Mouse (Mus musculus): ENCODE measurements around the gene Olfr975. TPM values are rescaled to one million over a fixed set of nuclear protein-coding genes. Genes with fewer than 3 reads are reported as not detected.
"Not testable (repeated sequence)": the region's sequence is repeated elsewhere in the genome, so short reads cannot be mapped to it uniquely, and the experiment has no call there.

Olfr975 gene
- total RNA-seq (2021): under 1 TPM in 1 of 2 experiments, not detected in 1; 0.12 TPM

DNA sequence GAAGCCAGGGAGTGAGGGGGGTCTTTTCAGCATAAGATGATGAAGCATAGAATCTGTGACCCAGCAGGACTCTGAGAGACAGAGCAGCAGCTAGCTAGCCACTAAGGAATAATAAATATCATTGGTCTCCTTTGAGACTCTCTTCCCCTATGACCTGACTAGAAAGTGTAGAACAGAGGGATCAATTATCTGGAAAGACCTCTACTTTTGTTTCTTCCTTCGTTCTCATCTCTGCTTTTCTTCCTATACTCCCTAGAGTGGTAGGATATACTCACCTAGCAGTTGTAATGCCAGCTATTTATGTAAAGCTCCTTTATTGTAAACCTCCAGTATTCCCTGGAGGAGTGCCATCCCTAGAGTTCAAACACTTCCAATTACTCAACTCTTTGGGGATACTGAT lies at the start of gene Olfr975:
TSS of gene Olfr975 (minus strand) at position 101 of the 400 bp plus-strand sequence.
- DNase-seq: no peak
- intact Hi-C loops (cut with DNase I): no loop called here

DNA sequence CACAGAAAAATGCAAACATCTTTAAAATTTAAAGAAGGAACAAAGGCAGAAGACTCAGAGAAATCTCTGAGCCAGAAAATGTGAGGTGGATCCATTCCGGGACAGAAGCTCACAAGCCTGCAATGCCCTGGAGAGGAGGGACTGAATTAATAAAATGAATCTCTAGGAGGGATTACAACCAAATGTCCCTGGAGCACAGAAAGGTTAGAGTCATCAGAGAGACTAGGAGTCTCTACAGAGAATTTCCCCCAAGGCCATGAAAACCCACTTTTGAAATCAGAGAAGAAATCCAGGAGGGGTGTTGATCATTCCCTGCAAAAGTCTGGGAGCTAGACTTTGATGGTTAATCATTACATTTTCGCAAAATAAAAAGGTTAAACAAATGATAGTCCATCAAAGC lies 40.0 kb upstream of the Olfr975 start, which contains the start of gene Olfr978:
TSS of gene Olfr978 (plus strand) at position 301 of the 400 bp plus-strand sequence.
- intact Hi-C loops (cut with DNase I): no loop called here

DNA sequence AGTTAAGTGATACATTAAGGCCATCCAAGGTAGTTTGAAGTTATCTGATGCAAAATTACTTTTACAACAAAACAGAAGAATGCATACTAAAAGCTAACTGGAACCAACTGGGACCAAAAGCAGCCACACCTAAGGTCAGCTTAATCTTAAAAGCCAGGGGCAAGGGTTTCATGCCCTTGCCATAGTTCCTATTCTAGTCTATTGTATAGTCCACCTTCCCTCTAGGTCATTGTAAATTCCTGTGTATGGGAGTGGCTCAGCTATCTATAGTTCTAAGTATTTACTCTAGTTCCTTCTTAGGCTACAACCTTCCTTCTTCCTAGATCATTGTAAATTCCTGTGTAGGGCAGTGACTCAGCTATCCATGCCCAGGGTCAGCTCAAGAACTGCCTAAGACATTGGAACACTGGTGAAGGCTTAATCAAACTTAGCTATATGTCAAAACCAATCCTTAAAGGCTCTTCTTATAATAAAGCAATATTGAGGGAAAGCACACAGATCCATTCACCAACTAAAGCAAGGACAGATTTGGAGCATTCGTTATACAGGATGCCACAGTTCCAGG lies 24.8 kb upstream of the Olfr975 start:
- intact Hi-C loops (cut with DNase I); DNase-seq: not testable (repeated sequence)

More for the DNA sequence above, 40.0 kb upstream of the Olfr975 start, which contains the start of gene Olfr978:
- DNase-seq: no peak

- DNase-seq; intact Hi-C loops (cut with DNase I): not testable (repeated sequence)
Observed at GRCm38 (mm10) chr9:39961033-39961432, 9.2 kb upstream of the Olfr975 start, which contains the start of gene Olfr976. Olfr976 (minus strand) TSS chr9:39961133.

GRCm38 (mm10) chr9:39937201-39937600 lies 14.6 kb downstream of the Olfr975 start, which contains the start of gene Olfr974:
Olfr974 (plus strand) TSS chr9:39937501.
- DNase-seq: no peak

GRCm38 (mm10) chr9:39928837-39929236 lies 23.0 kb downstream of the Olfr975 start:
- intact Hi-C loops (cut with DNase I); DNase-seq: not testable (repeated sequence)

More at GRCm38 (mm10) chr9:39937201-39937600, 14.6 kb downstream of the Olfr975 start, which contains the start of gene Olfr974:
- intact Hi-C loops (cut with DNase I): no loop called here

- DNase-seq; intact Hi-C loops (cut with DNase I): not testable (repeated sequence)
Observed at GRCm38 (mm10) chr9:39927975-39928836, 23.6 kb downstream of the Olfr975 start.

DNA sequence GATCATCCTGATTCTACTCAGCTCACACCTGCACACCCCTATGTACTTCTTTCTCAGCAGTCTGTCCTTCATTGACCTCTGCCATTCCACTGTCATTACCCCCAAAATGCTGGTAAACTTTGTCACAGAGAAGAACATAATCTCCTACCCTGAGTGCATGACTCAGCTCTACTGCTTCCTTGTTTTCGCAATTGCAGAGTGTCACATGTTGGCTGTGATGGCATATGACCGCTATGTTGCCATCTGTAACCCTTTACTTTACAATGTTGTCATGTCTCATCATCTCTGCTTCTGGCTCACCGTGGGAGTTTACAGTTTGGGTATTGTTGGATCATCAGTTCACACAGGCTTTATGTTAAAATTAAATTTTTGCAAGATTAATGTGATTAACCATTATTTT lies 41.9 kb downstream of the Olfr975 start:
- intact Hi-C loops (cut with DNase I): no loop called here
- DNase-seq: no peak

DNA sequence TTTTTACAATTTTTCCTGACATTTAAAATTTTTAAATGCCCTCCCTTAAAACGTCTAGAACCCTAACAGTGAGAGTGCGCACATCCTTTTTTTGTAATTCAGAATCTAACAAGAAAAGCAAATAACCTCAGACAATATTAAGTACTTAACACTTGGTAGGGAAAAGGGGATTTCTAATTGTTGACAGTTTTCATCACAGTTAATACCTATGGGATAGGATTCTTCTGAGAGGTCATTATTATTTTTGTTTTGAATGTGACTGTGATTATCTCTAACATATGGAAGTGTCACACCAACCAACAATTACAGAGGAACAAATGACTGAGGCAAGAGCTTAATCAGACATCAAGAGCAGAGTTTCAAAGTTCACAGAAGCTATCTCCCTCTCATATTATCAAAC lies 44.8 kb downstream of the Olfr975 start, which contains the start of gene Olfr229:
TSS of gene Olfr229 (plus strand) at position 301 of the 400 bp plus-strand sequence.
- intact Hi-C loops (cut with DNase I): no loop called here
- no peak for DNase-seq

- intact Hi-C loops (cut with DNase I): no loop called here
Observed at GRCm38 (mm10) chr9:39905106-39905505, 46.7 kb downstream of the Olfr975 start.

More at GRCm38 (mm10) chr9:39905106-39905505, 46.7 kb downstream of the Olfr975 start:
- DNase-seq: no peak

Other genes starting within 250 kb of the Olfr975 start
- gene Olfr149, start 244.9 kb downstream of the Olfr975 start, total RNA-seq (2021): not detected
- not detected for gene Olfr965, start 240.7 kb downstream of the Olfr975 start, total RNA-seq (2021)
- gene Olfr150, start 221.1 kb downstream of the Olfr975 start, total RNA-seq (2021): not detected
- not detected for gene Olfr967, start 205.8 kb downstream of the Olfr975 start, total RNA-seq (2021)
- gene Olfr968, start 168.8 kb downstream of the Olfr975 start, total RNA-seq (2021): not detected
- gene Olfr969, start 161.1 kb downstream of the Olfr975 start, total RNA-seq (2021): not detected
- gene Olfr970, start 143.2 kb downstream of the Olfr975 start, total RNA-seq (2021): not detected
- not detected for gene Olfr971, start 115.2 kb downstream of the Olfr975 start, total RNA-seq (2021)
- not detected for gene Olfr972, start 85.6 kb downstream of the Olfr975 start, total RNA-seq (2021)
- not detected for gene Olfr229, start 44.7 kb downstream of the Olfr975 start, total RNA-seq (2021)
- not detected for gene Olfr974, start 14.5 kb downstream of the Olfr975 start, total RNA-seq (2021)
- not detected for gene Olfr976, start 9.1 kb upstream of the Olfr975 start, total RNA-seq (2021)
- not detected for gene Olfr978, start 40.1 kb upstream of the Olfr975 start, total RNA-seq (2021)
- not detected for gene Olfr979, start 51.4 kb upstream of the Olfr975 start, total RNA-seq (2021)
- gene Olfr980, start 57.5 kb upstream of the Olfr975 start, total RNA-seq (2021): not detected
- not detected for gene Olfr981, start 69.4 kb upstream of the Olfr975 start, total RNA-seq (2021)
- not detected for gene Olfr982, start 121.8 kb upstream of the Olfr975 start, total RNA-seq (2021)
- gene Olfr983, start 141.5 kb upstream of the Olfr975 start, total RNA-seq (2021): not detected
- gene Olfr984, start 162.2 kb upstream of the Olfr975 start, total RNA-seq (2021): not detected
- gene Olfr985, start 178.1 kb upstream of the Olfr975 start, total RNA-seq (2021): not detected
- gene Tmem225, start 196.1 kb upstream of the Olfr975 start, total RNA-seq (2021): not detected
- not detected for gene Olfr986, start 228.9 kb upstream of the Olfr975 start, total RNA-seq (2021)
- 1 to 10 TPM; 8.5 to 9.1 TPM for gene Zfp202, start 240.3 kb upstream of the Olfr975 start, total RNA-seq (2021)